10 mouse cellular contexts compared by ENCODE assay signal in genomic region chr12:28817891-28818290, GRCm38 (mm10).
A peak's percentile ranks its signal among the peaks of the same experiment; 100 is the strongest.
DNase-seq lines count a peak whose midpoint lies in the region; ATAC-seq and TF ChIP-seq lines count a peak whose summit lies in the region.
"Had no signal": no experiment of that assay in that cellular context is flagged by ENCODE, and none has a peak within 500 bp of the region (broad histone marks: within the 10 kb centered on the region; RNA-seq: fewer than 3 reads in every experiment).

No protein-coding gene starts in this region.

- no peak overlapping the region for H3K4me2 ChIP-seq in forebrain, postnatal 0 days (ENCODE audit: low read depth)
- H3K4me2 ChIP-seq: lung, embryonic 14.5 days had no signal

- peak; percentile 51; the same call in 1 of the 2 replicates for ATAC-seq in forebrain, postnatal 0 days

- peak overlapping the region; percentile 75 for H3K27ac ChIP-seq in forebrain, postnatal 0 days (ENCODE audit: low read depth, low read length)
- peak overlapping the region; percentile 93 for H3K27ac ChIP-seq in midbrain, embryonic 10.5 days (replicated peaks)
- peak overlapping the region; percentile 57 for H3K27ac ChIP-seq in olfactory bulb, adult 2 months (ENCODE audit: insufficient read depth, low read depth, low read length)
- H3K27ac ChIP-seq: kidney, postnatal 0 days had no signal

- H3K4me3 ChIP-seq in forebrain, postnatal 0 days (ENCODE audit: low read depth, low read length), result no peak overlapping the region
- H3K4me3 ChIP-seq in midbrain, embryonic 10.5 days, result peak overlapping the region; percentile 25; the same call in 1 of the 2 replicates
- H3K4me3 ChIP-seq in olfactory bulb, adult 2 months (ENCODE audit: insufficient read depth, low read depth, low read length), result no peak overlapping the region

- peaks cover 6% of the 10 kb centered on the region; the same call in 1 of the 2 replicates for H3K4me1 ChIP-seq in forebrain, postnatal 0 days (ENCODE audit: insufficient read depth)
- peaks cover 67% of the 10 kb centered on the region for H3K4me1 ChIP-seq in midbrain, embryonic 10.5 days
- peaks cover 9% of the 10 kb centered on the region for H3K4me1 ChIP-seq in olfactory bulb, adult 2 months (ENCODE audit: control insufficient read depth, insufficient read depth, low read length)

- H3K36me3 ChIP-seq in forebrain, postnatal 0 days (ENCODE audit: insufficient read depth), result no peaks in the 10 kb centered on the region
- no peaks in the 10 kb centered on the region for H3K36me3 ChIP-seq in midbrain, embryonic 10.5 days

- no peaks in the 10 kb centered on the region for H3K9me3 ChIP-seq in forebrain, postnatal 0 days (ENCODE audit: low read length)
- 0 out of 2 replicates have a peak, but pooled peaks cover 3% of the 10 kb centered on the region for H3K9me3 ChIP-seq in midbrain, embryonic 10.5 days (replicated peaks)

- no peak for TF ChIP-seq CTCF in forebrain, postnatal 0 days (IDR thresholded peaks at IDR 0.05; ENCODE audit: low read depth)
- no peak for TF ChIP-seq CTCF in olfactory bulb, adult 2 months (IDR thresholded peaks at IDR 0.05; ENCODE audit: insufficient read depth, low read depth, low read length)

- no peak for TF ChIP-seq POLR2A in olfactory bulb, adult 2 months (IDR thresholded peaks at IDR 0.05; ENCODE audit: insufficient read depth, low read depth, low read length)

- H3K27me3 ChIP-seq in forebrain, postnatal 0 days (ENCODE audit: insufficient read depth, low read length), result no peaks in the 10 kb centered on the region
- peaks cover 71% of the 10 kb centered on the region for H3K27me3 ChIP-seq in midbrain, embryonic 10.5 days (ENCODE audit: low read depth, poor library complexity, severe bottlenecking)

- peak; percentile 44 for DNase-seq in retina, embryonic 14.5 days (ENCODE audit: low spot score)
- no peak for DNase-seq in retina, postnatal 1 day
- DNase-seq in forebrain, postnatal 0 days, result no peak
- peak; percentile 62 for DNase-seq in midbrain, embryonic 10.5 days (ENCODE audit: low spot score)
- DNase-seq in ovary, postnatal 14 days (ENCODE audit: low spot score), result no peak
- DNase-seq in urinary bladder, postnatal 25 days (ENCODE audit: low spot score), result no peak
- no peak for DNase-seq in heart, postnatal 4 days

- H3K9ac ChIP-seq in forebrain, postnatal 0 days, result no peak overlapping the region
- H3K9ac ChIP-seq: lung, embryonic 14.5 days had no signal

- 11% methylated on average over 3 of the region's 3 CpGs for WGBS in forebrain, postnatal 0 days
- 13% methylated on average over 3 of the region's 3 CpGs for WGBS in midbrain, embryonic 10.5 days
- 40% methylated on average over 3 of the region's 3 CpGs for WGBS in olfactory bulb, adult 2 months

Comparison
In these comparisons a context has a peak if more than half of its experiments do, and no peak if none do; other contexts are left out.
1. DNase-seq: peak in retina, embryonic 14.5 days (single experiment) and midbrain, embryonic 10.5 days (single experiment); none in retina, postnatal 1 day (single experiment), forebrain, postnatal 0 days (single experiment), ovary, postnatal 14 days (single experiment), urinary bladder, postnatal 25 days (single experiment) and heart, postnatal 4 days (single experiment).
2. Peak in every context shown above with its lines, with median percentiles within 50 percentile points of each other: H3K27ac ChIP-seq.